Comparison of ENCODE assay signal across 18 mouse cellular contexts in the genomic region with DNA sequence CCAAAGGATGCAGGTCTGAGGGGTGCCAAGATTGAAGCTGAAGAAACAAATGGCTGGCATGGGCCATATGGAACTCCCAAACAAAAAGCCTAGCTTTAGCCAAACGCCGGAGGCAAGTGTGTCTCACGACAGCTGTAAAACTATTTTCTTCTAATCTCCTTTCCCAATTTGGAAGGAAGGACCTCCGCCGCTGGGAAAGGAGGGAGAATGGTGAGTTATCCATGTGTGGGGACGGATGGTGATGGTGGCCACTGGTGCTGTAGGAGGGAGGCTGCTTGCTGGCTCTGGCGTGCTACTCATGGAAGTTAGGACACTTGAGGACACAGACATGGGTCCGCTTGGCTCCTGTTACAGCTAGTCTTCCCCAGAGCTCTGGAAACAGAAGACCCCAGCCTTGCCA.
DNase-seq lines count a peak whose midpoint lies in the region; ATAC-seq lines count a peak whose summit lies in the region.
"Had no signal": no experiment of that assay in that cellular context is flagged by ENCODE, and none has a peak within 500 bp of the region (broad histone marks: within the 10 kb centered on the region; RNA-seq: fewer than 3 reads in every experiment).

No protein-coding gene starts in this region.

- no peak for DNase-seq in frontal cortex, postnatal 14 days (ENCODE audit: low spot score in 2 of 2)
- DNase-seq in brain, adult 2 months (ENCODE audit: low read depth, low spot score): peak; percentile 58
- no peak for DNase-seq in embryo, embryonic 11 days
- DNase-seq: adrenal gland, adult 2 months; adrenal gland, adult 8-10 months; adrenal gland, postnatal 10 days; adrenal gland, postnatal 14 days; adrenal gland, postnatal 25 days; adrenal gland, postnatal 36 days; B cell, adult 2 months; cerebellum, adult 11 months; cerebellum, adult 11-12 months; cerebellum, adult 18-20 months; cerebellum, adult 2 months had no signal

- peak; percentile 88 for ATAC-seq in frontal cortex, adult (ENCODE audit: low TSS enrichment)
- ATAC-seq: activated CD4-positive, CD25-positive, alpha-beta regulatory T cell, adult 4 months; CD4-positive, CD25-positive, alpha-beta regulatory T cell, adult 4 months; Patski had no signal
